Comparison of ENCODE assay signal across 38 mouse cellular contexts in genomic region chr13:49814958-49815357, GRCm38 (mm10). TPM values are rescaled to one million over a fixed set of nuclear protein-coding genes. Genes with fewer than 3 reads are reported as not detected.
"Had no signal": no experiment of that assay in that cellular context is flagged by ENCODE, and none has a peak within 500 bp of the region (broad histone marks: within the 10 kb centered on the region; RNA-seq: fewer than 3 reads in every experiment).

No protein-coding gene starts in this region.

- ATAC-seq: hindbrain, embryonic 16.5 days; inflammation-experienced regulatory T-cells, adult 6 months; intestine, postnatal 0 days; liver, embryonic 12.5 days had no signal

- DNase-seq: gastrocnemius, postnatal 14 days; gastrocnemius, postnatal 36 days; heart, adult 2 months; heart, postnatal 14 days; heart, postnatal 36 days; kidney, adult 18-20 months; kidney, adult 8-10 months; kidney, postnatal 10 days; kidney, postnatal 36 days; layer of hippocampus, adult 9-11 months; layer of hippocampus, postnatal 36 days; left cerebral cortex, postnatal 4 days had no signal

- H3K36me3 ChIP-seq: heart, embryonic 13.5 days; heart, embryonic 15.5 days; hindbrain, embryonic 10.5 days; hindbrain, embryonic 12.5 days; limb, embryonic 13.5 days; limb, embryonic 15.5 days; liver, embryonic 12.5 days had no signal

- H3K4me3 ChIP-seq: heart, adult 2 months; heart, embryonic 13.5 days; heart, embryonic 15.5 days; hindbrain, embryonic 10.5 days; hindbrain, embryonic 12.5 days; limb, embryonic 13.5 days; limb, embryonic 15.5 days; liver, embryonic 12.5 days had no signal

- H3K4me1 ChIP-seq: heart, embryonic 13.5 days; heart, embryonic 15.5 days; hindbrain, embryonic 10.5 days; hindbrain, embryonic 12.5 days; limb, embryonic 13.5 days; limb, embryonic 15.5 days; liver, embryonic 12.5 days had no signal

- H3K27me3 ChIP-seq: heart, embryonic 13.5 days; heart, embryonic 15.5 days; hindbrain, embryonic 12.5 days; limb, embryonic 13.5 days; limb, embryonic 15.5 days; liver, embryonic 12.5 days had no signal

- H3K27ac ChIP-seq: heart, adult 2 months; heart, embryonic 13.5 days; heart, embryonic 15.5 days; hindbrain, embryonic 10.5 days; hindbrain, embryonic 12.5 days; hindbrain, embryonic 14.5 days; limb, embryonic 13.5 days; limb, embryonic 15.5 days; liver, embryonic 12.5 days; liver, embryonic 14.5 days had no signal

RNA-seq across cellular contexts. Expression of gene Gm30302, which starts 16.2 kb away (rescaled TPM):
- total RNA-seq: gastrocnemius, adult 18-20 months; gastrocnemius, adult 8-10 months; gastrocnemius, postnatal 14 days; gastrocnemius, postnatal 36 days; layer of hippocampus, adult 18-20 months; layer of hippocampus, adult 8-10 months; layer of hippocampus, postnatal 14 days; layer of hippocampus, postnatal 36 days; left cerebral cortex, adult 18-20 months; left cerebral cortex, adult 8-10 months; left cerebral cortex, postnatal 10 days; left cerebral cortex, postnatal 25 days; left cerebral cortex, postnatal 4 days; liver, adult 2 months had no signal
- polyA plus RNA-seq: heart, embryonic 13.5 days; heart, embryonic 15.5 days; hindbrain, embryonic 10.5 days; hindbrain, embryonic 12.5 days; hindbrain, embryonic 16.5 days; inflammation-experienced regulatory T-cells, adult 6 months; intestine, postnatal 0 days; kidney, embryonic 14.5 days; kidney, embryonic 16.5 days; large intestine, adult 2 months; limb, embryonic 11.5 days; limb, embryonic 13.5 days; limb, embryonic 15.5 days; liver, adult 2 months; liver, embryonic 12.5 days; liver, embryonic 14.5 days had no signal
